Mouse (Mus musculus): ENCODE results near the gene Rpl13a. TPM values are rescaled to one million over a fixed set of nuclear protein-coding genes. Genes with fewer than 3 reads are reported as not detected.

The Rpl13a gene
- polyA plus RNA-seq, 1 experiment from 2014 or later, result 1,469 TPM

GRCm38 (mm10) chr7:45081016-45081415 is 47.5 kb downstream of the Rpl13a start:
- no peak for ATAC-seq (ENCODE audit: insufficient number of reproducible peaks, low FRiP score, low TSS enrichment, low read depth)
- no peak for DNase-seq (ENCODE audit: low spot score)

DNA sequence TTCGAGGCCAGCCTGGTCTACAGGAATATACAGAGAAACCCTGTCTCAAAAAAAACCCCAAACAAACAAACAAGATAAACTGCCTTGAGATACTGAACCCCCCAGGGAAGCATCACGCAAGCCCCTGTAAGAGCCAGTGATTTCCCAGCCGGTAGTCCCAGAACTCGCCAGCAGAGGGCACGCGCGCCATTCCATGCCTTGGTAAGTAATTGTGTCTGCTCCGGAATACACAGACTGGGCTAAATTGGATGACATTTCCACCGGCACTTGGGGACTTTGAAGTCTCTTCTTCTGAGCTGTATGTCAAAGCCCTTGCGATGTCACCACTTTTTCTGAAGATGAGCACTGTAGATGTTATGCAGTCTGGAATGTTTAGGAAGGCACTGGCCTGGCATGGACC is 48.7 kb downstream of the Rpl13a start:
- 1% methylated on average over 10 of the region's 10 CpGs for WGBS
- H3K36me3 ChIP-seq (ENCODE audit: control insufficient read depth, insufficient read depth, low read length), result peaks cover 6% of the 10 kb centered on the region; the same call in 1 of the 2 replicates
- H3K9me3 ChIP-seq (ENCODE audit: control insufficient read depth, low read length), result no peaks in the 10 kb centered on the region
- ATAC-seq (ENCODE audit: insufficient number of reproducible peaks, low FRiP score, low TSS enrichment, low read depth) (peak; percentile 4; the same call in 1 of the 2 replicates), DNase-seq (ENCODE audit: low spot score) (peak; percentile 97)
- 0 out of 2 replicates have a peak, but pooled peaks cover 6% of the 10 kb centered on the region for H3K4me1 ChIP-seq (ENCODE audit: control insufficient read depth, insufficient read depth, low read length)
- H3K27ac ChIP-seq (replicated peaks; ENCODE audit: low read depth, low read length), result no peak overlapping the region
- H3K9ac ChIP-seq (ENCODE audit: low read length), result no peak overlapping the region
- H3K4me3 ChIP-seq (ENCODE audit: low read depth, low read length), result no peak overlapping the region
- H3K4me2 ChIP-seq (ENCODE audit: low read depth, severe bottlenecking), result no peak overlapping the region
- no peaks in the 10 kb centered on the region for H3K27me3 ChIP-seq (ENCODE audit: control insufficient read depth, insufficient read depth, low read length)

More at GRCm38 (mm10) chr7:45081016-45081415, 47.5 kb downstream of the Rpl13a start:
- H3K9me3 ChIP-seq (ENCODE audit: control insufficient read depth, low read length), result no peaks in the 10 kb centered on the region
- no peak overlapping the region for H3K27ac ChIP-seq (replicated peaks; ENCODE audit: low read depth, low read length)
- H3K27me3 ChIP-seq (ENCODE audit: control insufficient read depth, insufficient read depth, low read length), result no peaks in the 10 kb centered on the region
- no peak overlapping the region for H3K9ac ChIP-seq (ENCODE audit: low read length)
- 53% methylated on average over 5 of the region's 5 CpGs for WGBS
- H3K4me1 ChIP-seq (ENCODE audit: control insufficient read depth, insufficient read depth, low read length), result 0 out of 2 replicates have a peak, but pooled peaks cover 6% of the 10 kb centered on the region
- H3K4me3 ChIP-seq (ENCODE audit: low read depth, low read length), result no peak overlapping the region
- peaks cover 7% of the 10 kb centered on the region; the same call in 1 of the 2 replicates for H3K36me3 ChIP-seq (ENCODE audit: control insufficient read depth, insufficient read depth, low read length)
- H3K4me2 ChIP-seq (ENCODE audit: low read depth, severe bottlenecking), result no peak overlapping the region

DNA sequence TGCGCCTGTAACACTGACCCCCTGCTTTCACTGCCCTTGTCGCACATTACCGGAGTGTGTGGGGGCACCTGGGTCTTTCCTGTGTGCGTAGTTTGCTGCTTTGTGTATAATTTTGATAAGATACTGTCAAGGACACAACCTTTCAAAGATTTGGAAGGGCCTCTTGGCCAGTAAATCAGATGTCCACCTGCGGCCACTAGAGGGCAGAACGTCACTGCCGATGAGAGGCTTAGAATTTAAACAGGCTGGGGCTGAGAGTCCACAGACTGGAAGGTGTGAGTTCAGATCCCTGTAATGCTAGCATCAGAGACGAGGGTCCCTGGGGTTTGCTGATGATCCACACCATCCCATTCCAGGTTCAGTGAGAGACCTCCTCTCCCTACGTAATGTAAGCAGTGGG is 50.0 kb downstream of the Rpl13a start:
- Histone ChIP-seq H3K9me3 (ENCODE audit: control insufficient read depth, low read length) (no peaks in the 10 kb centered on the region), H3K9ac (ENCODE audit: low read length) (no peak overlapping the region), H3K4me1 (ENCODE audit: control insufficient read depth, insufficient read depth, low read length) (0 out of 2 replicates have a peak, but pooled peaks cover 6% of the 10 kb centered on the region), H3K27ac (replicated peaks; ENCODE audit: low read depth, low read length) (no peak overlapping the region), H3K4me2 (ENCODE audit: low read depth, severe bottlenecking) (no peak overlapping the region), H3K36me3 (ENCODE audit: control insufficient read depth, insufficient read depth, low read length) (peaks cover 2% of the 10 kb centered on the region; the same call in 1 of the 2 replicates), H3K27me3 (ENCODE audit: control insufficient read depth, insufficient read depth, low read length) (no peaks in the 10 kb centered on the region), H3K4me3 (ENCODE audit: low read depth, low read length) (no peak overlapping the region)
- DNase-seq (ENCODE audit: low spot score) (peak; percentile 84), ATAC-seq (ENCODE audit: insufficient number of reproducible peaks, low FRiP score, low TSS enrichment, low read depth) (no peak)
- 42% methylated on average over 9 of the region's 9 CpGs for WGBS

DNA sequence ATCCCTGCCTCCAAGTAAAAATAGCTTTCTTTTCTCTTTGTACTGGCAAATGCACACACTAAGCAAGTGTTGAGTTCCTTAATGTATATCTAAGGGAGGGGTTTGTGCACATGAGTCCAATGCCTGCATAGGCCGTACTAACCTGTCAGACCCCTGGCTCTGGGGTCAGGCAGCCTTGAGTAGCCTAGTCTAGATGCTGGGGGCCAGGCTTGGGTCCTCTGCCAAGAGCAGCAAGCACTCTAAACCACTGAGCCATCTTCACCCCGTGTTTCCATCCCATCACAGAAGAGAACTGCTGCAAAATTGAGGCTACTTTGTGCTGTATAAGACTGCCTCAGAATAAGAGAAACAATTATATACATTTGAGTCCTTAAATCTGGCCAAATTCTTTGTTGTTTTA is 50.7 kb downstream of the Rpl13a start:
- no peak for DNase-seq (ENCODE audit: low spot score)
- H3K9me3 ChIP-seq (ENCODE audit: control insufficient read depth, low read length), result no peaks in the 10 kb centered on the region
- no peak overlapping the region for H3K27ac ChIP-seq (replicated peaks; ENCODE audit: low read depth, low read length)
- no peak overlapping the region for H3K9ac ChIP-seq (ENCODE audit: low read length)
- no peak overlapping the region for H3K4me2 ChIP-seq (ENCODE audit: low read depth, severe bottlenecking)
- no peak for ATAC-seq (ENCODE audit: insufficient number of reproducible peaks, low FRiP score, low TSS enrichment, low read depth)
- no peak overlapping the region for H3K4me3 ChIP-seq (ENCODE audit: low read depth, low read length)
- H3K36me3 ChIP-seq (ENCODE audit: control insufficient read depth, insufficient read depth, low read length), result peaks cover 2% of the 10 kb centered on the region; the same call in 1 of the 2 replicates
- WGBS, result 86% methylated on average over 2 of the region's 2 CpGs
- H3K27me3 ChIP-seq (ENCODE audit: control insufficient read depth, insufficient read depth, low read length), result no peaks in the 10 kb centered on the region
- H3K4me1 ChIP-seq (ENCODE audit: control insufficient read depth, insufficient read depth, low read length), result 0 out of 2 replicates have a peak, but pooled peaks cover 5% of the 10 kb centered on the region

- Histone ChIP-seq H3K4me3 (ENCODE audit: low read depth, low read length) (no peak overlapping the region), H3K27ac (replicated peaks; ENCODE audit: low read depth, low read length) (no peak overlapping the region), H3K9me3 (ENCODE audit: control insufficient read depth, low read length) (no peaks in the 10 kb centered on the region), H3K27me3 (ENCODE audit: control insufficient read depth, insufficient read depth, low read length) (no peaks in the 10 kb centered on the region), H3K4me1 (ENCODE audit: control insufficient read depth, insufficient read depth, low read length) (0 out of 2 replicates have a peak, but pooled peaks cover under 1% of the 10 kb centered on the region), H3K9ac (ENCODE audit: low read length) (no peak overlapping the region), H3K4me2 (ENCODE audit: low read depth, severe bottlenecking) (no peak overlapping the region), H3K36me3 (ENCODE audit: control insufficient read depth, insufficient read depth, low read length) (peaks cover 2% of the 10 kb centered on the region; the same call in 1 of the 2 replicates)
- 88% methylated on average over 14 of the region's 14 CpGs for WGBS
- DNase-seq (ENCODE audit: low spot score), result no peak
- no peak for ATAC-seq (ENCODE audit: insufficient number of reproducible peaks, low FRiP score, low TSS enrichment, low read depth)
Observed at GRCm38 (mm10) chr7:45077322-45077721, 51.2 kb downstream of the Rpl13a start.

DNA sequence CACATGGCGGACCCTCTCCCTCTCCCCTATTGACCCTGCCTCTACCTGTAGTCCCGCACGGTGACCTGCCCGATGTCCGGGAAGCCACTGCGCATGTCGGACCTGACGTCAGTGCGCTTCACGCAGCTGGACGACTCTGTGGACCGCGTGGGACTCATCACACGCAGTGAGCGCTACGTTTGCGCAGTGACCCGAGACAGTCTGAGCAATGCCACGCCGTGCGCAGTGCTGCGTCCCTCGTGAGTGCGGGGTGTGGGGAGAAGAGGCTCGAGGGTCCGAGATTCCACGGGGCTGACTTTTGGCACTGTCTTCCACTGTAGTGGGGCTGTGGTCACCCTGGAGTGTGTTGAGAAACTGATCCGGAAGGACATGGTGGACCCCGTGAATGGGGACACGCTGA is 52.1 kb downstream of the Rpl13a start:
- 89% methylated on average over 30 of the region's 30 CpGs for WGBS
- H3K36me3 ChIP-seq (ENCODE audit: control insufficient read depth, insufficient read depth, low read length), result peaks cover 2% of the 10 kb centered on the region; the same call in 1 of the 2 replicates
- no peak for ATAC-seq (ENCODE audit: insufficient number of reproducible peaks, low FRiP score, low TSS enrichment, low read depth)

More for the DNA sequence above, 52.1 kb downstream of the Rpl13a start:
- Histone ChIP-seq H3K4me1 (ENCODE audit: control insufficient read depth, insufficient read depth, low read length) (no peaks in the 10 kb centered on the region), H3K27me3 (ENCODE audit: control insufficient read depth, insufficient read depth, low read length) (no peaks in the 10 kb centered on the region), H3K9me3 (ENCODE audit: control insufficient read depth, low read length) (no peaks in the 10 kb centered on the region), H3K9ac (ENCODE audit: low read length) (no peak overlapping the region), H3K4me2 (ENCODE audit: low read depth, severe bottlenecking) (no peak overlapping the region), H3K4me3 (ENCODE audit: low read depth, low read length) (no peak overlapping the region), H3K27ac (replicated peaks; ENCODE audit: low read depth, low read length) (no peak overlapping the region)
- DNase-seq (ENCODE audit: low spot score), result no peak

MicroRNAs within 50 kb of the gene (microRNA counts, 519-probe panel; counts per million panel counts)
- microRNA mmu-miR-150, result 1,612 counts per million, percentile 10 among the panel's probes with 10 or more counts

Small RNA genes within 50 kb of the gene (microRNA-seq; reads per million reads assigned to microRNA genes)
- gene Mir150 (5.5 reads per million, percentile 12 among the genes with 10 or more reads in this experiment), gene Mir5121 (16.8 reads per million, percentile 27 among the genes with 10 or more reads in this experiment), gene Mir7055 (not detected)

Other genes with a start within 250 kb of the Rpl13a start
- gene Med25, start 236.0 kb downstream of the Rpl13a start, polyA plus RNA-seq (2014; fragmentation: Nextera tagmentation; extraction: Ambion mirVana), result 79.2 and 80.5 TPM in 2 replicates
- 14.8 and 16.0 TPM in 2 replicates for gene Fuz, start 232.7 kb downstream of the Rpl13a start, polyA plus RNA-seq (2014; fragmentation: Nextera tagmentation; extraction: Ambion mirVana)
- gene Ap2a1, start 199.3 kb downstream of the Rpl13a start, polyA plus RNA-seq (2014; fragmentation: Nextera tagmentation; extraction: Ambion mirVana), result 77.0 and 78.8 TPM in 2 replicates
- 0.13 TPM in 1 of 2 replicates, not detected in the other for gene Tsks, start 185.6 kb downstream of the Rpl13a start, polyA plus RNA-seq (2014; fragmentation: Nextera tagmentation; extraction: Ambion mirVana)
- 17.5 and 22.1 TPM in 2 replicates for gene Cpt1c, start 153.9 kb downstream of the Rpl13a start, polyA plus RNA-seq (2014; fragmentation: Nextera tagmentation; extraction: Ambion mirVana)
- 332 and 334 TPM in 2 replicates for gene Prmt1, start 142.2 kb downstream of the Rpl13a start, polyA plus RNA-seq (2014; fragmentation: Nextera tagmentation; extraction: Ambion mirVana)
- 73.9 and 83.5 TPM in 2 replicates for gene Irf3, start 131.1 kb downstream of the Rpl13a start, polyA plus RNA-seq (2014; fragmentation: Nextera tagmentation; extraction: Ambion mirVana)
- gene Bcl2l12, start 130.0 kb downstream of the Rpl13a start, polyA plus RNA-seq (2014; fragmentation: Nextera tagmentation; extraction: Ambion mirVana), result 91.7 and 91.9 TPM in 2 replicates
- gene Scaf1, start 112.4 kb downstream of the Rpl13a start, polyA plus RNA-seq (2014; fragmentation: Nextera tagmentation; extraction: Ambion mirVana), result 52.0 and 60.3 TPM in 2 replicates
- 20.8 and 21.0 TPM in 2 replicates for gene Rras, start 110.8 kb downstream of the Rpl13a start, polyA plus RNA-seq (2014; fragmentation: Nextera tagmentation; extraction: Ambion mirVana)
- gene Prr12, start 75.9 kb downstream of the Rpl13a start, polyA plus RNA-seq (2014; fragmentation: Nextera tagmentation; extraction: Ambion mirVana), result 18.5 and 20.0 TPM in 2 replicates
- 70.2 and 73.9 TPM in 2 replicates for gene Nosip, start 66.3 kb downstream of the Rpl13a start, polyA plus RNA-seq (2014; fragmentation: Nextera tagmentation; extraction: Ambion mirVana)
- 22.1 and 24.6 TPM in 2 replicates for gene Prrg2, start 66.1 kb downstream of the Rpl13a start, polyA plus RNA-seq (2014; fragmentation: Nextera tagmentation; extraction: Ambion mirVana)
- gene Rcn3, start 36.5 kb downstream of the Rpl13a start, polyA plus RNA-seq (2014; fragmentation: Nextera tagmentation; extraction: Ambion mirVana), result 220 and 245 TPM in 2 replicates
- 8.0 and 9.8 TPM in 2 replicates for gene Fcgrt, start 24.9 kb downstream of the Rpl13a start, polyA plus RNA-seq (2014; fragmentation: Nextera tagmentation; extraction: Ambion mirVana)
- gene Rps11, start 4.3 kb downstream of the Rpl13a start, polyA plus RNA-seq (2014; fragmentation: Nextera tagmentation; extraction: Ambion mirVana), result 1,759 and 1,785 TPM in 2 replicates
- gene Gm45713, start 7.5 kb upstream of the Rpl13a start, polyA plus RNA-seq (2014; fragmentation: Nextera tagmentation; extraction: Ambion mirVana), result 0.45 TPM in 1 of 2 replicates, not detected in the other
- 0.33 and 0.44 TPM in 2 replicates for gene Flt3l, start 7.7 kb upstream of the Rpl13a start, polyA plus RNA-seq (2014; fragmentation: Nextera tagmentation; extraction: Ambion mirVana)
- gene Pih1d1, start 25.5 kb upstream of the Rpl13a start, polyA plus RNA-seq (2014; fragmentation: Nextera tagmentation; extraction: Ambion mirVana), result 106 and 108 TPM in 2 replicates
- gene Aldh16a1, start 25.8 kb upstream of the Rpl13a start, polyA plus RNA-seq (2014; fragmentation: Nextera tagmentation; extraction: Ambion mirVana), result 37.2 and 38.7 TPM in 2 replicates
- 0.11 TPM in 1 of 2 replicates, not detected in the other for gene Slc17a7, start 35.2 kb upstream of the Rpl13a start, polyA plus RNA-seq (2014; fragmentation: Nextera tagmentation; extraction: Ambion mirVana)
- gene Gfy, start 50.8 kb upstream of the Rpl13a start, polyA plus RNA-seq (2014; fragmentation: Nextera tagmentation; extraction: Ambion mirVana), result not detected in 2 replicates
- not detected in 2 replicates for gene Pth2, start 52.2 kb upstream of the Rpl13a start, polyA plus RNA-seq (2014; fragmentation: Nextera tagmentation; extraction: Ambion mirVana)
- gene Ccdc155, start 76.1 kb upstream of the Rpl13a start, polyA plus RNA-seq (2014; fragmentation: Nextera tagmentation; extraction: Ambion mirVana), result 0.41 and 0.51 TPM in 2 replicates
- 0.51 and 0.60 TPM in 2 replicates for gene Dkkl1, start 83.4 kb upstream of the Rpl13a start, polyA plus RNA-seq (2014; fragmentation: Nextera tagmentation; extraction: Ambion mirVana)
- gene Tead2, start 87.0 kb upstream of the Rpl13a start, polyA plus RNA-seq (2014; fragmentation: Nextera tagmentation; extraction: Ambion mirVana), result 378 and 385 TPM in 2 replicates
- gene Cd37, start 110.4 kb upstream of the Rpl13a start, polyA plus RNA-seq (2014; fragmentation: Nextera tagmentation; extraction: Ambion mirVana), result 0.82 and 1.6 TPM in 2 replicates
- 0.20 and 0.36 TPM in 2 replicates for gene Slc6a16, start 112.3 kb upstream of the Rpl13a start, polyA plus RNA-seq (2014; fragmentation: Nextera tagmentation; extraction: Ambion mirVana)
- not detected in 2 replicates for gene Slc6a21, start 148.8 kb upstream of the Rpl13a start, polyA plus RNA-seq (2014; fragmentation: Nextera tagmentation; extraction: Ambion mirVana)
- 6.7 and 8.9 TPM in 2 replicates for gene Trpm4, start 205.0 kb upstream of the Rpl13a start, polyA plus RNA-seq (2014; fragmentation: Nextera tagmentation; extraction: Ambion mirVana)
- gene Hrc, start 206.5 kb upstream of the Rpl13a start, polyA plus RNA-seq (2014; fragmentation: Nextera tagmentation; extraction: Ambion mirVana), result 0.52 and 0.83 TPM in 2 replicates
- gene Ppfia3, start 238.3 kb upstream of the Rpl13a start, polyA plus RNA-seq (2014; fragmentation: Nextera tagmentation; extraction: Ambion mirVana), result 5.4 and 6.1 TPM in 2 replicates
- gene Lin7b, start 241.8 kb upstream of the Rpl13a start, polyA plus RNA-seq (2014; fragmentation: Nextera tagmentation; extraction: Ambion mirVana), result 0.43 and 0.89 TPM in 2 replicates